Mouse (Mus musculus): ENCODE measurements at regions not wholly inside any gene's neighbourhood (a gene's known extent, or its start where the extent isn't known, plus 50 kb on each side); places are given as distances from the start of the nearest gene placed in this dataset.

GRCm38 (mm10) chr2:108783457-108783856 lies 497.1 kb upstream of the Kif18a start:
- no peaks in the 10 kb centered on the region for H3K27me3 ChIP-seq
- ATAC-seq (ENCODE audit: low FRiP score, low read depth) = no peak
- no peaks in the 10 kb centered on the region for H3K9me3 ChIP-seq
- no peak overlapping the region for H3K4me3 ChIP-seq
- H3K4me2 ChIP-seq (replicated peaks) = no peak overlapping the region
- H3K36me3 ChIP-seq = no peaks in the 10 kb centered on the region
- H3K4me1 ChIP-seq = no peaks in the 10 kb centered on the region
- no peak overlapping the region for H3K9ac ChIP-seq (replicated peaks)
- no peak overlapping the region for H3K27ac ChIP-seq (replicated peaks)

GRCm38 (mm10) chr2:108785161-108785957 lies 495.2 kb upstream of the Kif18a start:
- no peak for ATAC-seq (ENCODE audit: low FRiP score, low read depth)
- 91% methylated on average over 19 of the region's 19 CpGs for WGBS
- Histone ChIP-seq H3K9ac (replicated peaks) (no peak overlapping the region), H3K4me1 (no peaks in the 10 kb centered on the region), H3K9me3 (no peaks in the 10 kb centered on the region), H3K27me3 (no peaks in the 10 kb centered on the region), H3K27ac (replicated peaks) (no peak overlapping the region), H3K36me3 (no peaks in the 10 kb centered on the region), H3K4me2 (replicated peaks) (no peak overlapping the region), H3K4me3 (no peak overlapping the region)

GRCm38 (mm10) chr2:108789166-108789565 lies 491.4 kb upstream of the Kif18a start:
- Histone ChIP-seq H3K9me3 (no peaks in the 10 kb centered on the region), H3K27ac (replicated peaks) (no peak overlapping the region), H3K9ac (replicated peaks) (no peak overlapping the region), H3K4me1 (no peaks in the 10 kb centered on the region), H3K27me3 (no peaks in the 10 kb centered on the region), H3K4me2 (replicated peaks) (no peak overlapping the region), H3K36me3 (no peaks in the 10 kb centered on the region), H3K4me3 (no peak overlapping the region)
- WGBS = 88% methylated on average over 7 of the region's 7 CpGs
- ATAC-seq (ENCODE audit: low FRiP score, low read depth) = no peak

GRCm38 (mm10) chr2:108795145-108795544 lies 485.4 kb upstream of the Kif18a start:
- no peak overlapping the region for H3K4me3 ChIP-seq
- no peaks in the 10 kb centered on the region for H3K9me3 ChIP-seq
- H3K36me3 ChIP-seq = no peaks in the 10 kb centered on the region
- H3K9ac ChIP-seq (replicated peaks) = no peak overlapping the region
- H3K27me3 ChIP-seq = no peaks in the 10 kb centered on the region
- no peaks in the 10 kb centered on the region for H3K4me1 ChIP-seq
- no peak overlapping the region for H3K27ac ChIP-seq (replicated peaks)
- no peak for ATAC-seq (ENCODE audit: low FRiP score, low read depth)
- WGBS = 76% methylated on average over 2 of the region's 2 CpGs
- no peak overlapping the region for H3K4me2 ChIP-seq (replicated peaks)

GRCm38 (mm10) chr2:108796816-108797581 lies 483.5 kb upstream of the Kif18a start:
- Histone ChIP-seq H3K27me3 (no peaks in the 10 kb centered on the region), H3K9me3 (no peaks in the 10 kb centered on the region), H3K27ac (replicated peaks) (no peak overlapping the region), H3K4me2 (replicated peaks) (no peak overlapping the region), H3K4me1 (no peaks in the 10 kb centered on the region), H3K9ac (replicated peaks) (no peak overlapping the region), H3K36me3 (no peaks in the 10 kb centered on the region), H3K4me3 (no peak overlapping the region)
- no peak for ATAC-seq (ENCODE audit: low FRiP score, low read depth)
- WGBS = 93% methylated on average over 2 of the region's 2 CpGs

GRCm38 (mm10) chr2:108812367-108812766 lies 468.2 kb upstream of the Kif18a start:
- Histone ChIP-seq H3K27ac (replicated peaks) (no peak overlapping the region), H3K9ac (replicated peaks) (no peak overlapping the region), H3K27me3 (no peaks in the 10 kb centered on the region), H3K4me1 (no peaks in the 10 kb centered on the region), H3K4me3 (no peak overlapping the region), H3K4me2 (replicated peaks) (no peak overlapping the region), H3K9me3 (no peaks in the 10 kb centered on the region), H3K36me3 (no peaks in the 10 kb centered on the region)
- peak; percentile 58 for ATAC-seq (ENCODE audit: low FRiP score, low read depth)

- no peaks in the 10 kb centered on the region for H3K27me3 ChIP-seq
- H3K9me3 ChIP-seq = no peaks in the 10 kb centered on the region
- H3K4me3 ChIP-seq = no peak overlapping the region
- no peaks in the 10 kb centered on the region for H3K36me3 ChIP-seq
- no peak overlapping the region for H3K9ac ChIP-seq (replicated peaks)
- no peak for ATAC-seq (ENCODE audit: low FRiP score, low read depth)
- no peak overlapping the region for H3K4me2 ChIP-seq (replicated peaks)
- H3K27ac ChIP-seq (replicated peaks) = no peak overlapping the region
- WGBS = 72% methylated on average over 6 of the region's 6 CpGs
- H3K4me1 ChIP-seq = no peaks in the 10 kb centered on the region
Observed at GRCm38 (mm10) chr2:108813040-108813566, 467.4 kb upstream of the Kif18a start.

- H3K9me3 ChIP-seq = no peaks in the 10 kb centered on the region
- H3K4me1 ChIP-seq = no peaks in the 10 kb centered on the region
- ATAC-seq (ENCODE audit: low FRiP score, low read depth) = no peak
- no peak overlapping the region for H3K27ac ChIP-seq (replicated peaks)
- no peaks in the 10 kb centered on the region for H3K27me3 ChIP-seq
- no peak overlapping the region for H3K9ac ChIP-seq (replicated peaks)
- H3K4me3 ChIP-seq = no peak overlapping the region
- no peak overlapping the region for H3K4me2 ChIP-seq (replicated peaks)
- H3K36me3 ChIP-seq = no peaks in the 10 kb centered on the region
Observed at GRCm38 (mm10) chr2:108816579-108816978, 464.0 kb upstream of the Kif18a start.

- H3K4me1 ChIP-seq = peaks cover 15% of the 10 kb centered on the region
- H3K4me3 ChIP-seq = no peak overlapping the region
- H3K36me3 ChIP-seq = no peaks in the 10 kb centered on the region
- H3K27ac ChIP-seq (replicated peaks) = no peak overlapping the region
- H3K9me3 ChIP-seq = no peaks in the 10 kb centered on the region
- no peak overlapping the region for H3K9ac ChIP-seq (replicated peaks)
- ATAC-seq (ENCODE audit: low FRiP score, low read depth) = no peak
- no peak overlapping the region for H3K4me2 ChIP-seq (replicated peaks)
- H3K27me3 ChIP-seq = no peaks in the 10 kb centered on the region
Observed at GRCm38 (mm10) chr2:108824025-108824424, 456.5 kb upstream of the Kif18a start.

- no peaks in the 10 kb centered on the region for H3K9me3 ChIP-seq
- no peak overlapping the region for H3K4me2 ChIP-seq (replicated peaks)
- H3K36me3 ChIP-seq = no peaks in the 10 kb centered on the region
- no peak overlapping the region for H3K4me3 ChIP-seq
- WGBS = 68% methylated on average over 5 of the region's 5 CpGs
- no peak overlapping the region for H3K9ac ChIP-seq (replicated peaks)
- no peak overlapping the region for H3K27ac ChIP-seq (replicated peaks)
- H3K4me1 ChIP-seq = peaks cover 15% of the 10 kb centered on the region
- H3K27me3 ChIP-seq = no peaks in the 10 kb centered on the region
- no peak for ATAC-seq (ENCODE audit: low FRiP score, low read depth)
Observed at GRCm38 (mm10) chr2:108825981-108826380, 454.6 kb upstream of the Kif18a start.

GRCm38 (mm10) chr2:108827106-108827838 lies 453.3 kb upstream of the Kif18a start:
- peak overlapping the region; percentile 50 for H3K4me2 ChIP-seq (replicated peaks)
- WGBS = 4% methylated on average over 12 of the region's 12 CpGs
- H3K9ac ChIP-seq (replicated peaks) = no peak overlapping the region
- H3K4me3 ChIP-seq = peak overlapping the region; percentile 17
- H3K27ac ChIP-seq (replicated peaks) = peak overlapping the region; percentile 70
- H3K9me3 ChIP-seq = no peaks in the 10 kb centered on the region
- peak; percentile 95 for ATAC-seq (ENCODE audit: low FRiP score, low read depth)
- no peaks in the 10 kb centered on the region for H3K27me3 ChIP-seq
- peaks cover 15% of the 10 kb centered on the region for H3K4me1 ChIP-seq
- no peaks in the 10 kb centered on the region for H3K36me3 ChIP-seq

Measured in midbrain, embryonic 12.5 days (tissue).